Mouse (Mus musculus): Measurements from ENCODE around the gene Slc30a6.

DNA sequence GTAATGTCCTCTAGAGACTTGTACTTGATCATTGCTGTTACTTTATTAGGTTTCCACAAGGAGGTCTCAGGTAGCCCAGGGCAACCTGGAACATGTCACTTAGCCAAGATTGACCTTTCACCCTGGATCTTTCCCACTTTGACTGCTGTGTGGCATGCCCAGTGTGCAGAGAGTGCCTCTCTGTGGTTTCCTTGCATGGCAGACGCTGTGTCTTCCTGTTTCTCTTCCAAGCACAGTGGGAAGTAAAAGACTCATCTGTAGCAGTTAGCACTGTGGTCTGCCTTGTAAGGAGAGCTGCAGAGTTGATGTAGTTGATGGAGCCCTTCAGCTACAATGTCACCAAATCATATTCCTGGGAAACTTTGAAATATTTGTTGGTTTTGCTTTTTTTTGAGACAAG lies 19.3 kb downstream of the Slc30a6 start:
- TF ChIP-seq EP300 (optimal IDR thresholded peaks at IDR 0.05) (no peak), CTCF (IDR thresholded peaks at IDR 0.05; ENCODE audit: low read depth) (no peak)
